Mouse (Mus musculus): ENCODE measurements around the gene Gzmc. TPM values are rescaled to one million over a fixed set of nuclear protein-coding genes. Genes with fewer than 3 reads are reported as not detected.

The Gzmc gene
- polyA plus RNA-seq (2014; fragmentation: Illumina TruSeq; extraction: RNeasy Lipid Tissue Mini Kit (QIAGEN cat#74804); ENCODE audit: low replicate concordance): not detected

DNA sequence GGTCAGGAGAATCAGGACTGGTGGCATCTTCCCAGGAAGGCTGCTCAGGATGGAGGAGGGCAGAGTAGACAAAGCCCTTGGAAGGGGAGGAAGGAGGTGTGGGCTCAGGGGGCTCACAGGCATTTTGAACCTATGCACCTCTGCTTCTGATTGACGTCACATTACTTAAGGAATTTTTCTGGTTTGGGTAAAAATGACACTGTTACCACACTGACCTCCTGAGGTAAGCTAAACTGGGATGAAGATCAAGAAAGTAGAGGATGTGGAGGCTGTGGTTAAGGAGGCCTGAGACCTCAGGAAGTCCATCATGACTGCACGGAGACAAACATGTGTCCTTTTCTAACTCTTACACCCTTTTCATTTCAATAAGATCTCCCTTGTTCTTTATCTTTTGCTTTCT, at the start of gene Gzmc:
Gene Gzmc, minus strand, starts transcription at position 101 of the 400 bp plus-strand sequence.

DNA sequence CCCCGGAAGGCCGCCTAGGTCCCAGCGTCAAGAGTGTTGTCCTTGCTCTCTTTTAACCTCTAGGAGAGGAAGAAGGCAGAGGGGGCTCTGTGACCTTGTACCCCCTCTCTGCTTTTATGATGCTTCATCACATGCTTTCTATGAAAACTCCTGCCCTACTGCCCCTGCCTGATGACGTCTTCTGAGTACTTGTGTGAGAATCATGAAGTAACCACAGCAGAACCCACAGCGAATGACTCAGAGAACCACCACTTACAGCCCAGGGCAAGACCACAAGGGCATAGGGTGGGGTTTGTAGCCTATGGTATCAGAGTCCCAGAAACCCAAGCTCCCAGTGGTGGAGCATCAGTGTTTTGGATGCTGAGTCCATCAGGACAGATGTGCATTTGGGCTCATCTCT, 27.7 kb upstream of the Gzmc start, which contains the start of gene Gzmb:
Gene Gzmb, minus strand, starts transcription at position 108 of the 400 bp plus-strand sequence.

DNA sequence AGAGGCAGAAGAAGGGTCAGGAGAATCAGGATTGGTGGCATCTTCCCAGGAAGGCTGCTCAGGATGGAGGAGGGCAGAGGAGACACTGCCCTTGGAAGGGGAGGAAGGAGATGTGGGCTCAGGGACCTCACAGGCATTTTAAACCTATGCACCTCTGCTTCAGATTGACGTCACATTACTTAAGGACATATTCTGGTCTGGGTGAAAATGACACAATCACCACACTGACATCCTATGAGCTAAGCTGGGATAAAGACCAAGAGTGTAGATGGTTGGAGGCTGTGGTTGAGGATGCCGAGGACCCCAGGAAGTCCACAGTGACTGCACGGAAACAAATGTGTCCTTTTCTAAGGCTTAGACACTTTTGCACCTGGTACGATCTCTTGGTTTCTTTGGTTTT, 23.1 kb downstream of the Gzmc start, which contains the start of gene Gzmf:
Gene Gzmf, minus strand, starts transcription at position 101 of the 400 bp plus-strand sequence.

Other genes starting within 250 kb of the Gzmc start
- 4.8 TPM for gene Mcpt1, start 216.7 kb downstream of the Gzmc start, polyA plus RNA-seq (2014; fragmentation: Illumina TruSeq; extraction: RNeasy Lipid Tissue Mini Kit (QIAGEN cat#74804); ENCODE audit: low replicate concordance)
- gene Mcpt9, start 204.2 kb downstream of the Gzmc start, polyA plus RNA-seq (2014; fragmentation: Illumina TruSeq; extraction: RNeasy Lipid Tissue Mini Kit (QIAGEN cat#74804); ENCODE audit: low replicate concordance): not detected
- 2.0 TPM for gene Mcpt2, start 192.6 kb downstream of the Gzmc start, polyA plus RNA-seq (2014; fragmentation: Illumina TruSeq; extraction: RNeasy Lipid Tissue Mini Kit (QIAGEN cat#74804); ENCODE audit: low replicate concordance)
- 0.41 TPM for gene Mcpt4, start 172.3 kb downstream of the Gzmc start, polyA plus RNA-seq (2014; fragmentation: Illumina TruSeq; extraction: RNeasy Lipid Tissue Mini Kit (QIAGEN cat#74804); ENCODE audit: low replicate concordance)
- gene Mcpt8, start 149.4 kb downstream of the Gzmc start, polyA plus RNA-seq (2014; fragmentation: Illumina TruSeq; extraction: RNeasy Lipid Tissue Mini Kit (QIAGEN cat#74804); ENCODE audit: low replicate concordance): not detected
- gene Ctsg, start 132.1 kb downstream of the Gzmc start, polyA plus RNA-seq (2014; fragmentation: Illumina TruSeq; extraction: RNeasy Lipid Tissue Mini Kit (QIAGEN cat#74804); ENCODE audit: low replicate concordance): not detected
- not detected for gene Gzme, start 114.0 kb downstream of the Gzmc start, polyA plus RNA-seq (2014; fragmentation: Illumina TruSeq; extraction: RNeasy Lipid Tissue Mini Kit (QIAGEN cat#74804); ENCODE audit: low replicate concordance)
- not detected for gene Gzmd, start 102.0 kb downstream of the Gzmc start, polyA plus RNA-seq (2014; fragmentation: Illumina TruSeq; extraction: RNeasy Lipid Tissue Mini Kit (QIAGEN cat#74804); ENCODE audit: low replicate concordance)
- gene Gzmg, start 75.1 kb downstream of the Gzmc start, polyA plus RNA-seq (2014; fragmentation: Illumina TruSeq; extraction: RNeasy Lipid Tissue Mini Kit (QIAGEN cat#74804); ENCODE audit: low replicate concordance): not detected
- gene Gzmn, start 60.1 kb downstream of the Gzmc start, polyA plus RNA-seq (2014; fragmentation: Illumina TruSeq; extraction: RNeasy Lipid Tissue Mini Kit (QIAGEN cat#74804); ENCODE audit: low replicate concordance): not detected
- not detected for gene Gzmf, start 23.2 kb downstream of the Gzmc start, polyA plus RNA-seq (2014; fragmentation: Illumina TruSeq; extraction: RNeasy Lipid Tissue Mini Kit (QIAGEN cat#74804); ENCODE audit: low replicate concordance)
- 70.7 TPM for gene Gzmb, start 27.6 kb upstream of the Gzmc start, polyA plus RNA-seq (2014; fragmentation: Illumina TruSeq; extraction: RNeasy Lipid Tissue Mini Kit (QIAGEN cat#74804); ENCODE audit: low replicate concordance)
- gene Atp12a, start 130.4 kb upstream of the Gzmc start, polyA plus RNA-seq (2014; fragmentation: Illumina TruSeq; extraction: RNeasy Lipid Tissue Mini Kit (QIAGEN cat#74804); ENCODE audit: low replicate concordance): not detected
- 1.1 TPM for gene Rnf17, start 167.9 kb upstream of the Gzmc start, polyA plus RNA-seq (2014; fragmentation: Illumina TruSeq; extraction: RNeasy Lipid Tissue Mini Kit (QIAGEN cat#74804); ENCODE audit: low replicate concordance)